Mouse (Mus musculus) intestine, postnatal 0 days (tissue): ENCODE measurements around the gene Prss40. TPM values are rescaled to one million over a fixed set of nuclear protein-coding genes. Genes with fewer than 3 reads are reported as not detected.
"Not testable (repeated sequence)": the region's sequence is repeated elsewhere in the genome, so short reads cannot be mapped to it uniquely, and the experiment has no call there.

ENCODE experiments used
- ATAC-seq: fragments of 200-750 bp; cut with Nextera tagmentation; 2 replicates; pipeline ENCODE4 v1.8.0; 2017; ENCODE audit warnings: mild to moderate bottlenecking, moderate TSS enrichment, moderate library complexity
- H3K27ac ChIP-seq: fragments of 300-500 bp; sonication (generic); 2 replicates; pipeline ENCODE4 v1.5.1; 2014; ENCODE audit warnings: mild to moderate bottlenecking, low read depth, low read length, moderate library complexity
- H3K27me3 ChIP-seq: fragments of 300-500 bp; sonication (generic); replicated peaks from 2 replicates; pipeline ENCODE4 v1.6.1; 2014; ENCODE audit warnings: low read length, mixed read lengths; ENCODE audit not compliant: control insufficient read depth, insufficient read depth
- H3K36me3 ChIP-seq: fragments of 300-500 bp; sonication (generic); 2 replicates; pipeline ENCODE4 v1.6.1; 2014; ENCODE audit warnings: mild to moderate bottlenecking, moderate library complexity; ENCODE audit not compliant: control insufficient read depth, insufficient read depth
- H3K4me1 ChIP-seq: fragments of 300-500 bp; sonication (generic); replicated peaks from 2 replicates; pipeline ENCODE4 v1.6.1; 2014; ENCODE audit warnings: antibody characterized with exemption, low read length, mixed read lengths; ENCODE audit not compliant: control insufficient read depth, insufficient read depth
- H3K4me2 ChIP-seq: fragments of 300-500 bp; sonication (generic); replicated peaks from 2 replicates; pipeline ENCODE4 v1.6.1; 2014; ENCODE audit warnings: low read depth, mild to moderate bottlenecking, moderate library complexity
- H3K4me3 ChIP-seq: fragments of 300-500 bp; sonication (generic); 2 replicates; pipeline ENCODE4 v1.5.1; 2014; ENCODE audit warnings: low read depth, low read length
- H3K9ac ChIP-seq: fragments of 300-500 bp; sonication (generic); 2 replicates; pipeline ENCODE4 v1.6.1; 2014; ENCODE audit warnings: mild to moderate bottlenecking, low read depth, low read length
- H3K9me3 ChIP-seq: fragments of 300-500 bp; sonication (generic); 2 replicates; pipeline ENCODE4 v1.6.1; 2016; ENCODE audit warnings: mixed run types; ENCODE audit not compliant: control insufficient read depth
- CTCF ChIP-seq: sonication (generic); IDR thresholded peaks from 2 replicates; pipeline ENCODE4 v1.5.1; 2016; ENCODE audit warnings: low read depth, mild to moderate bottlenecking, control low read depth, antibody characterized with exemption, moderate library complexity
- WGBS: fragments of 180-500 bp; shearing (Covaris S2); extraction: QIAGEN DNeasy Blood & Tissue Kit; methylation state at CpG from one replicate; pipeline ENCODE4 v1.1.7; 2014; 5-methylcytosine and 5-hydroxymethylcytosine counted together
- polyA plus RNA-seq: library from polyadenylated mRNA; unstranded; fragments of >200 nt; fragmentation: Nextera tagmentation; extraction: Ambion mirVana; gene quantifications from 2 replicates; pipeline ENCODE4 v1.2.1, GENCODE M21; 2015

Gene Prss40
- polyA plus RNA-seq, 1 experiment from 2014 or later = not detected

GRCm38 (mm10) chr1:34522205-34522849 lies 38.4 kb downstream of the Prss40 start:
- Histone ChIP-seq H3K36me3 (no peaks in the 10 kb centered on the region), H3K27ac (no peak overlapping the region), H3K27me3 (no peaks in the 10 kb centered on the region), H3K4me3 (no peak overlapping the region), H3K4me1 (no peaks in the 10 kb centered on the region), H3K4me2 (no peak overlapping the region), H3K9ac (no peak overlapping the region), H3K9me3 (no peaks in the 10 kb centered on the region)
- ATAC-seq = no peak
- TF ChIP-seq CTCF = no peak
- WGBS = 71% methylated on average over 6 of the region's 6 CpGs

- H3K36me3 ChIP-seq = no peaks in the 10 kb centered on the region
- WGBS = 77% methylated on average over 1 of the region's 1 CpGs
- no peak overlapping the region for H3K4me2 ChIP-seq
- no peaks in the 10 kb centered on the region for H3K9me3 ChIP-seq
- no peak for ATAC-seq
- no peaks in the 10 kb centered on the region for H3K27me3 ChIP-seq
- no peaks in the 10 kb centered on the region for H3K4me1 ChIP-seq
- H3K27ac ChIP-seq = no peak overlapping the region
- 0 out of 2 replicates have a peak, but pooled peaks have one; percentile 2 for TF ChIP-seq CTCF
- H3K4me3 ChIP-seq = no peak overlapping the region
- H3K9ac ChIP-seq = no peak overlapping the region
Measured at GRCm38 (mm10) chr1:34518259-34518658, 42.5 kb downstream of the Prss40 start.

- not testable (repeated sequence) for H3K4me3 ChIP-seq, H3K27ac ChIP-seq, H3K9ac ChIP-seq, H3K9me3 ChIP-seq, H3K27me3 ChIP-seq, H3K4me2 ChIP-seq, ATAC-seq, H3K36me3 ChIP-seq, H3K4me1 ChIP-seq
- 52% methylated on average over 1 of the region's 1 CpGs for WGBS
Measured at GRCm38 (mm10) chr1:34517797-34518196, 42.9 kb downstream of the Prss40 start.

GRCm38 (mm10) chr1:34517297-34517696 lies 43.4 kb downstream of the Prss40 start:
- not testable (repeated sequence) for H3K9me3 ChIP-seq, H3K4me1 ChIP-seq, H3K27me3 ChIP-seq, H3K9ac ChIP-seq, H3K36me3 ChIP-seq, H3K27ac ChIP-seq, H3K4me2 ChIP-seq, ATAC-seq, H3K4me3 ChIP-seq
- 31% methylated on average over 6 of the region's 6 CpGs for WGBS

- 26% methylated on average over 5 of the region's 5 CpGs for WGBS
- no peaks in the 10 kb centered on the region for H3K9me3 ChIP-seq
- H3K4me3 ChIP-seq = no peak overlapping the region
- H3K9ac ChIP-seq = no peak overlapping the region
- no peak overlapping the region for H3K4me2 ChIP-seq
- H3K27ac ChIP-seq = no peak overlapping the region
- TF ChIP-seq CTCF = no peak
- no peak for ATAC-seq
- H3K4me1 ChIP-seq = no peaks in the 10 kb centered on the region
- no peaks in the 10 kb centered on the region for H3K36me3 ChIP-seq
- no peaks in the 10 kb centered on the region for H3K27me3 ChIP-seq
Measured at GRCm38 (mm10) chr1:34516595-34516994, 44.1 kb downstream of the Prss40 start.

- Histone ChIP-seq H3K9me3 (no peaks in the 10 kb centered on the region), H3K4me3 (no peak overlapping the region), H3K4me2 (no peak overlapping the region), H3K27ac (no peak overlapping the region), H3K9ac (no peak overlapping the region), H3K36me3 (no peaks in the 10 kb centered on the region), H3K4me1 (no peaks in the 10 kb centered on the region), H3K27me3 (no peaks in the 10 kb centered on the region)
- no peak for TF ChIP-seq CTCF
- ATAC-seq = no peak
- 76% methylated on average over 4 of the region's 4 CpGs for WGBS
Measured at GRCm38 (mm10) chr1:34513068-34513467, 47.7 kb downstream of the Prss40 start.

- no peak overlapping the region for H3K27ac ChIP-seq
- no peaks in the 10 kb centered on the region for H3K27me3 ChIP-seq
- no peaks in the 10 kb centered on the region for H3K36me3 ChIP-seq
- WGBS = 7% methylated on average over 3 of the region's 3 CpGs
- no peak for ATAC-seq
- H3K9me3 ChIP-seq = no peaks in the 10 kb centered on the region
- no peak overlapping the region for H3K9ac ChIP-seq
- TF ChIP-seq CTCF = peak; percentile 67
- no peak overlapping the region for H3K4me2 ChIP-seq
- H3K4me3 ChIP-seq = no peak overlapping the region
- no peaks in the 10 kb centered on the region for H3K4me1 ChIP-seq
Measured at GRCm38 (mm10) chr1:34511027-34511426, 49.7 kb downstream of the Prss40 start.
